Comparison of ENCODE assay signal across 16 mouse cellular contexts in the genomic region with DNA sequence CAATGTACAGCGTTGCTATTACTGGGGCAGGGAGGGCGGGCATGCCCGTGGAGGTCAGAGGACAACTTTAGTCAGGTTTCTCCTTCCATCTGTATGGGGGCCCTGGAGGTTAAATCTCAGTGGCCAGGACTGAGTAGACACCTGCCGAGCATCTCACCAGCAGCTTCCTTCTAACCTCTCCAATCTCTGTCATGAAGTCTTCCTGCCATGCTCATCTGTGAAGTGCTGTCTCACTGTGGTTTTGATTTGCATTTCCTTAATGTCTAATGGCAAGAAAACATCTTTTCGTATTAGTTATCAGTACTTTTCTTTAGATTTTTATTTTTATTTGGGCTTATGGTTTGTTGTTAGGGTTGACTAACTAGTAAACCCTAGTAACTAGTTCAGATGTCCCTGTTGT.
"Had no signal": no experiment of that assay in that cellular context is flagged by ENCODE, and none has a peak within 500 bp of the region (broad histone marks: within the 10 kb centered on the region; RNA-seq: fewer than 3 reads in every experiment).

No protein-coding gene starts in this region.

- H3K9ac ChIP-seq: liver, postnatal 0 days; lung, embryonic 15.5 days; midbrain, embryonic 12.5 days; neural tube, embryonic 13.5 days; neural tube, embryonic 15.5 days; stomach, embryonic 15.5 days had no signal

- H3K4me1 ChIP-seq: midbrain, embryonic 10.5 days; midbrain, embryonic 12.5 days; neural tube, embryonic 13.5 days; neural tube, embryonic 15.5 days; stomach, embryonic 15.5 days had no signal

- H3K9me3 ChIP-seq: lung, embryonic 15.5 days; midbrain, embryonic 10.5 days; midbrain, embryonic 12.5 days; neural tube, embryonic 13.5 days; neural tube, embryonic 15.5 days; stomach, embryonic 15.5 days had no signal

- H3K4me2 ChIP-seq: lung, embryonic 15.5 days; midbrain, embryonic 12.5 days; neural tube, embryonic 13.5 days; neural tube, embryonic 15.5 days; stomach, embryonic 15.5 days had no signal

- H3K27me3 ChIP-seq: lung, embryonic 15.5 days; midbrain, embryonic 12.5 days; neural tube, embryonic 13.5 days; neural tube, embryonic 15.5 days; stomach, embryonic 15.5 days had no signal

- H3K4me3 ChIP-seq: lung, embryonic 15.5 days; midbrain, embryonic 10.5 days; midbrain, embryonic 12.5 days; myocyte; neural tube, embryonic 13.5 days; neural tube, embryonic 15.5 days; stomach, embryonic 15.5 days had no signal

- DNase-seq: liver, postnatal 0 days; lung, adult 2 months; lung, postnatal 14 days; lung, postnatal 36 days; midbrain, embryonic 14.5 days; right cerebral cortex, postnatal 14 days; thymus, adult 2 months; thymus, postnatal 14 days; thymus, postnatal 36 days had no signal

- H3K27ac ChIP-seq: lung, embryonic 15.5 days; midbrain, embryonic 10.5 days; midbrain, embryonic 12.5 days; neural tube, embryonic 13.5 days; neural tube, embryonic 15.5 days; stomach, embryonic 15.5 days had no signal
